Comparison of ENCODE assay signal across 9 mouse cellular contexts in genomic region chr4:135128841-135129520, GRCm38 (mm10). TPM values are rescaled to one million over a fixed set of nuclear protein-coding genes. Genes with fewer than 3 reads are reported as not detected.
A peak's percentile ranks its signal among the peaks of the same experiment; 100 is the strongest.
DNase-seq lines count a peak whose midpoint lies in the region; ATAC-seq and TF ChIP-seq lines count a peak whose summit lies in the region.
"Had no signal": no experiment of that assay in that cellular context is flagged by ENCODE, and none has a peak within 500 bp of the region (broad histone marks: within the 10 kb centered on the region; RNA-seq: fewer than 3 reads in every experiment).

No protein-coding gene starts in this region.

- 10% methylated on average over 22 of the region's 22 CpGs for WGBS in lung, embryonic 14.5 days
- WGBS in hindbrain, embryonic 13.5 days = 26% methylated on average over 22 of the region's 22 CpGs
- WGBS in stomach, embryonic 14.5 days = 13% methylated on average over 22 of the region's 22 CpGs

- no peak overlapping the region for H3K9ac ChIP-seq in lung, embryonic 14.5 days
- H3K9ac ChIP-seq in hindbrain, embryonic 13.5 days = peak overlapping the region; percentile 51
- H3K9ac ChIP-seq in stomach, embryonic 14.5 days (replicated peaks; ENCODE audit: low read depth, low read length) = no peak overlapping the region

- 0 out of 2 replicates have a peak, but pooled peaks cover 2% of the 10 kb centered on the region for H3K27me3 ChIP-seq in lung, embryonic 14.5 days (ENCODE audit: insufficient read depth, low read length)
- peaks cover 36% of the 10 kb centered on the region for H3K27me3 ChIP-seq in hindbrain, embryonic 13.5 days
- H3K27me3 ChIP-seq in stomach, embryonic 14.5 days (ENCODE audit: control insufficient read depth, insufficient read depth, low read length) = no peaks in the 10 kb centered on the region

- H3K36me3 ChIP-seq in lung, embryonic 14.5 days (ENCODE audit: insufficient read depth) = no peaks in the 10 kb centered on the region
- no peaks in the 10 kb centered on the region for H3K36me3 ChIP-seq in hindbrain, embryonic 13.5 days
- no peaks in the 10 kb centered on the region for H3K36me3 ChIP-seq in stomach, embryonic 14.5 days (ENCODE audit: control insufficient read depth, insufficient read depth, low read length)

- H3K9me3 ChIP-seq in lung, embryonic 14.5 days (ENCODE audit: low read depth, low read length) = no peaks in the 10 kb centered on the region
- no peaks in the 10 kb centered on the region for H3K9me3 ChIP-seq in hindbrain, embryonic 13.5 days
- no peaks in the 10 kb centered on the region for H3K9me3 ChIP-seq in stomach, embryonic 14.5 days (ENCODE audit: control insufficient read depth, low read depth, low read length)

- peak; percentile 58 for DNase-seq in lung, embryonic 14.5 days
- DNase-seq in lung, postnatal 14 days = no peak
- DNase-seq in c-Kit-positive CD71-negative TER-119-negative erythroid progenitor cells, embryonic 14.5 days (ENCODE audit: low read depth) = peak; percentile 63
- peak; percentile 42 to 43 for DNase-seq in lung, postnatal 4 days
- DNase-seq in cerebellum, postnatal 36 days = no peak

- peak overlapping the region; percentile 56 for H3K4me2 ChIP-seq in lung, embryonic 14.5 days
- peak overlapping the region; percentile 54 for H3K4me2 ChIP-seq in hindbrain, embryonic 13.5 days
- peak overlapping the region; percentile 42 for H3K4me2 ChIP-seq in stomach, embryonic 14.5 days (replicated peaks; ENCODE audit: low read depth, low read length)

- no peak overlapping the region for H3K27ac ChIP-seq in lung, embryonic 14.5 days (ENCODE audit: low read depth)
- H3K27ac ChIP-seq in hindbrain, embryonic 13.5 days = no peak overlapping the region
- H3K27ac ChIP-seq in stomach, embryonic 14.5 days (ENCODE audit: low read length) = no peak overlapping the region

- H3K4me1 ChIP-seq in lung, embryonic 14.5 days (ENCODE audit: insufficient read depth) = no peaks in the 10 kb centered on the region; the same call in 1 of the 2 replicates
- H3K4me1 ChIP-seq in hindbrain, embryonic 13.5 days (replicated peaks) = peaks cover 8% of the 10 kb centered on the region
- H3K4me1 ChIP-seq in stomach, embryonic 14.5 days (ENCODE audit: control insufficient read depth, insufficient read depth, low read length) = peaks cover 7% of the 10 kb centered on the region; the same call in 1 of the 2 replicates

- ATAC-seq in lung, embryonic 14.5 days (ENCODE audit: insufficient read depth) = no peak
- ATAC-seq in hindbrain, embryonic 13.5 days (ENCODE audit: low FRiP score) = no peak
- ATAC-seq in stomach, embryonic 14.5 days (ENCODE audit: insufficient number of reproducible peaks, insufficient read depth, low FRiP score, low read depth) = no peak
- ATAC-seq in cerebellum, adult (ENCODE audit: insufficient number of reproducible peaks, low FRiP score, low TSS enrichment) = no peak

- TF ChIP-seq CTCF in lung, embryonic 14.5 days (IDR thresholded peaks at IDR 0.05; ENCODE audit: low read depth) = no peak

- H3K4me3 ChIP-seq in lung, embryonic 14.5 days (ENCODE audit: low read depth, low read length) = peak overlapping the region; percentile 26
- peak overlapping the region; percentile 30 for H3K4me3 ChIP-seq in hindbrain, embryonic 13.5 days
- H3K4me3 ChIP-seq in stomach, embryonic 14.5 days (ENCODE audit: low read depth, low read length) = peak overlapping the region; percentile 22

RNA-seq across cellular contexts. Expression of gene Runx3, which starts 8.5 kb away (rescaled TPM):
- 0.04 and 0.16 TPM in 2 replicates for polyA plus RNA-seq in lung, embryonic 14.5 days (2014; fragmentation: Nextera tagmentation; extraction: Ambion mirVana)
- 0.10 and 0.27 TPM in 2 replicates for polyA plus RNA-seq in hindbrain, embryonic 13.5 days (2015; fragmentation: Nextera tagmentation; extraction: Ambion mirVana)
- 0.14 and 0.21 TPM in 2 replicates for polyA plus RNA-seq in stomach, embryonic 14.5 days (2014; fragmentation: Nextera tagmentation; extraction: Ambion mirVana)
- polyA plus RNA-seq: cortical plate, adult 2 months had no signal

Comparison
In these comparisons a context has a peak if more than half of its experiments do, and no peak if none do; other contexts are left out.
1. DNase-seq: peak in lung, embryonic 14.5 days (single experiment), c-Kit-positive CD71-negative TER-119-negative erythroid progenitor cells, embryonic 14.5 days (single experiment) and lung, postnatal 4 days (2 of 2); none in lung, postnatal 14 days (single experiment) and cerebellum, postnatal 36 days (0 of 2).
2. Peak in every context shown above with its lines, with median percentiles within 50 percentile points of each other: H3K4me2 ChIP-seq and H3K4me3 ChIP-seq.